Mouse (Mus musculus): ENCODE measurements around the gene Dync1i1.

GRCm38 (mm10) chr6:5756509-5757130 is 31.2 kb downstream of the Dync1i1 start:
- TF ChIP-seq POLR2A (IDR thresholded peaks at IDR 0.05; ENCODE audit: borderline replicate concordance, extremely low read depth, insufficient read depth, insufficient read length, poor library complexity, severe bottlenecking) (no peak), CTCF (IDR thresholded peaks at IDR 0.05; ENCODE audit: borderline replicate concordance, extremely low read depth, insufficient read depth, insufficient read length) (no peak)
